Mouse (Mus musculus): Measurements from ENCODE around the gene Foxq1. TPM values are rescaled to one million over a fixed set of nuclear protein-coding genes. Genes with fewer than 3 reads are reported as not detected.

The Foxq1 gene
- polyA plus RNA-seq, 1 experiment from 2014 or later = 5.8 TPM

GRCm38 (mm10) chr13:31587341-31587740 is 31.4 kb downstream of the Foxq1 start:
- H3K27ac ChIP-seq (ENCODE audit: low read depth, low read length) = no peak overlapping the region
- H3K36me3 ChIP-seq (ENCODE audit: control insufficient read depth, insufficient read depth, low read length) = no peaks in the 10 kb centered on the region
- no peak overlapping the region for H3K4me2 ChIP-seq (replicated peaks; ENCODE audit: low read depth, low read length)
- 60% methylated on average over 5 of the region's 5 CpGs for WGBS
- no peak overlapping the region for H3K9ac ChIP-seq (ENCODE audit: low read depth, low read length)
- H3K9me3 ChIP-seq (ENCODE audit: control insufficient read depth, low read length) = no peaks in the 10 kb centered on the region
- ATAC-seq (ENCODE audit: low FRiP score, low TSS enrichment) = no peak
- no peaks in the 10 kb centered on the region for H3K27me3 ChIP-seq (ENCODE audit: control insufficient read depth, insufficient read depth, low read length)
- no peak overlapping the region for H3K4me3 ChIP-seq (ENCODE audit: low read length)
- H3K4me1 ChIP-seq (ENCODE audit: control insufficient read depth, insufficient read depth, low read length) = no peaks in the 10 kb centered on the region

- H3K9ac ChIP-seq (ENCODE audit: low read depth, low read length) = no peak overlapping the region
- H3K27ac ChIP-seq (ENCODE audit: low read depth, low read length) = no peak overlapping the region
- H3K36me3 ChIP-seq (ENCODE audit: control insufficient read depth, insufficient read depth, low read length) = no peaks in the 10 kb centered on the region
- H3K4me3 ChIP-seq (ENCODE audit: low read length) = no peak overlapping the region
- no peak overlapping the region for H3K4me2 ChIP-seq (replicated peaks; ENCODE audit: low read depth, low read length)
- no peaks in the 10 kb centered on the region for H3K27me3 ChIP-seq (ENCODE audit: control insufficient read depth, insufficient read depth, low read length)
- 84% methylated on average over 5 of the region's 5 CpGs for WGBS
- no peaks in the 10 kb centered on the region for H3K9me3 ChIP-seq (ENCODE audit: control insufficient read depth, low read length)
- H3K4me1 ChIP-seq (ENCODE audit: control insufficient read depth, insufficient read depth, low read length) = no peaks in the 10 kb centered on the region
- ATAC-seq (ENCODE audit: low FRiP score, low TSS enrichment) = no peak
Measured at GRCm38 (mm10) chr13:31599576-31599975, 43.6 kb downstream of the Foxq1 start.

- H3K27ac ChIP-seq (ENCODE audit: low read depth, low read length) = no peak overlapping the region
- H3K36me3 ChIP-seq (ENCODE audit: control insufficient read depth, insufficient read depth, low read length) = no peaks in the 10 kb centered on the region
- no peak for ATAC-seq (ENCODE audit: low FRiP score, low TSS enrichment)
- H3K9me3 ChIP-seq (ENCODE audit: control insufficient read depth, low read length) = no peaks in the 10 kb centered on the region
- no peak overlapping the region for H3K4me3 ChIP-seq (ENCODE audit: low read length)
- H3K4me1 ChIP-seq (ENCODE audit: control insufficient read depth, insufficient read depth, low read length) = no peaks in the 10 kb centered on the region
- no peak overlapping the region for H3K9ac ChIP-seq (ENCODE audit: low read depth, low read length)
- H3K27me3 ChIP-seq (ENCODE audit: control insufficient read depth, insufficient read depth, low read length) = 0 out of 2 replicates have a peak, but pooled peaks cover 3% of the 10 kb centered on the region
- no peak overlapping the region for H3K4me2 ChIP-seq (replicated peaks; ENCODE audit: low read depth, low read length)
- whole genome bisulfite sequencing = 75% methylated on average over 6 of the region's 6 CpGs
Measured at GRCm38 (mm10) chr13:31603964-31604363, 48.0 kb downstream of the Foxq1 start.

Other genes starting within 250 kb of the Foxq1 start
- gene A530084C06Rik, start 3.2 kb downstream of the Foxq1 start, polyA plus RNA-seq (2014; fragmentation: Nextera tagmentation; extraction: Ambion mirVana) = not detected in 2 replicates
- gene Foxf2, start 69.7 kb downstream of the Foxq1 start, polyA plus RNA-seq (2014; fragmentation: Nextera tagmentation; extraction: Ambion mirVana) = not detected in 2 replicates